Comparison of ENCODE assay signal across 9 mouse cellular contexts in the genomic region with DNA sequence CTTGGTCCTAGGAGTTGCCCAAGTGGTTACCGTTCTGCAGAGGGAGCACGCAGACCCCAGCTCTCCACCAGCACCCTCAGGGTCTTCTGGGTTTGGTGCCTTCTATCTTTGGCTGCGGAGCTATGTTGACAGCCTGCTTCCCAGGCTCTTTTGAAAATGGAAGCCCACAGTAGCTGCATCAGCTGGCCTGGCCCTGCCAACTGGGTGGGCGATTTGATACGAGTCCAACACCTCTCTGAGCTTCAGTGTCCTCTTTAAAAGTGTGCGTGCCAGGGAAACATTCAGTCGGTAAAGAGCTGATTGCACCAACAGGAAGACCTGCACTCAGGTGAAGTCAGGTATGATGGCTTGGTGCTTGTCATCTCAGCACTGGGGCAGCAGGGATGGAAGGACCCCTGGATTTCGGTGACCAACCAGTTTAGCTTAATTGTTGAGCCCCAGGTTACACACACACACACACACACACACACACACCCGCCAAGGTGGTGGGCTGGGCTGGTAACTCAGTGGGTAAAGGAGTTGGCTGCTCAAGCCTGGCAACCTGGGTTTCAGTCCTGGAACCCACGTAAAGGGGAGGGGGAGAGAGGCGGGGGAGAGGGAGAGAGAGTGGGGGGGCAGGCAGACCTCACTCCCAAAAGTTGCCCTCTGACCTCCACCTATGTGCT. TPM values are rescaled to one million over a fixed set of nuclear protein-coding genes. Genes with fewer than 3 reads are reported as not detected.
DNase-seq lines count a peak whose midpoint lies in the region; ATAC-seq and TF ChIP-seq lines count a peak whose summit lies in the region.
"Had no signal": no experiment of that assay in that cellular context is flagged by ENCODE, and none has a peak within 500 bp of the region (broad histone marks: within the 10 kb centered on the region; RNA-seq: fewer than 3 reads in every experiment).

No protein-coding gene starts in this region.

- peak overlapping the region; percentile 62; the same call in 1 of the 2 replicates for H3K27ac ChIP-seq in hindbrain, embryonic 10.5 days
- H3K27ac ChIP-seq in hindbrain, embryonic 11.5 days (ENCODE audit: low read depth, low read length): no peak overlapping the region
- H3K27ac ChIP-seq in cortical plate, adult 2 months (ENCODE audit: insufficient read depth, low read length): peak overlapping the region; percentile 68
- peak overlapping the region; percentile 12 for H3K27ac ChIP-seq in hindbrain, embryonic 12.5 days
- peak overlapping the region; percentile 49 for H3K27ac ChIP-seq in midbrain, embryonic 12.5 days (replicated peaks)
- H3K27ac ChIP-seq in thymus, adult 2 months (ENCODE audit: control insufficient read depth, insufficient read depth, low read length): no peak overlapping the region
- H3K27ac ChIP-seq: neural tube, embryonic 12.5 days had no signal

- TF ChIP-seq CTCF in cortical plate, adult 2 months (IDR thresholded peaks at IDR 0.05; ENCODE audit: extremely low read depth, insufficient read depth, low read length): no peak
- TF ChIP-seq CTCF in thymus, adult 2 months (IDR thresholded peaks at IDR 0.05; ENCODE audit: borderline replicate concordance, control insufficient read depth, extremely low read depth, insufficient read depth, low read length, poor library complexity): no peak

- no peak overlapping the region for H3K4me3 ChIP-seq in hindbrain, embryonic 10.5 days
- H3K4me3 ChIP-seq in hindbrain, embryonic 11.5 days (ENCODE audit: low read depth, low read length): no peak overlapping the region
- H3K4me3 ChIP-seq in cortical plate, adult 2 months (ENCODE audit: insufficient read depth, low read length): no peak overlapping the region
- no peak overlapping the region for H3K4me3 ChIP-seq in hindbrain, embryonic 12.5 days
- H3K4me3 ChIP-seq in midbrain, embryonic 12.5 days: no peak overlapping the region
- no peak overlapping the region for H3K4me3 ChIP-seq in thymus, adult 2 months (ENCODE audit: control insufficient read depth, insufficient read depth, low read length)
- H3K4me3 ChIP-seq: neural tube, embryonic 12.5 days had no signal

- no peak overlapping the region for H3K9ac ChIP-seq in hindbrain, embryonic 11.5 days (ENCODE audit: low read depth, low read length)
- H3K9ac ChIP-seq in hindbrain, embryonic 12.5 days: no peak overlapping the region
- 0 out of 2 replicates have a peak overlapping the region, but pooled peaks have one; percentile 24 for H3K9ac ChIP-seq in midbrain, embryonic 12.5 days (replicated peaks)
- H3K9ac ChIP-seq: neural tube, embryonic 12.5 days had no signal

- H3K27me3 ChIP-seq in hindbrain, embryonic 10.5 days (ENCODE audit: insufficient read depth, poor library complexity, severe bottlenecking): no peaks in the 10 kb centered on the region
- no peaks in the 10 kb centered on the region for H3K27me3 ChIP-seq in hindbrain, embryonic 11.5 days (ENCODE audit: control insufficient read depth, insufficient read depth, low read length)
- no peaks in the 10 kb centered on the region for H3K27me3 ChIP-seq in hindbrain, embryonic 12.5 days
- H3K27me3 ChIP-seq in midbrain, embryonic 12.5 days: no peaks in the 10 kb centered on the region
- no peaks in the 10 kb centered on the region for H3K27me3 ChIP-seq in thymus, adult 2 months (ENCODE audit: control insufficient read depth, insufficient read depth, low read length)
- H3K27me3 ChIP-seq: neural tube, embryonic 12.5 days had no signal

- ATAC-seq in hindbrain, embryonic 11.5 days (ENCODE audit: low FRiP score): no peak
- no peak for ATAC-seq in hindbrain, embryonic 12.5 days (ENCODE audit: low FRiP score)
- ATAC-seq in midbrain, embryonic 12.5 days (ENCODE audit: low FRiP score, low read depth): no peak

- H3K36me3 ChIP-seq in hindbrain, embryonic 10.5 days: peaks cover 24% of the 10 kb centered on the region; the same call in 1 of the 2 replicates
- H3K36me3 ChIP-seq in hindbrain, embryonic 11.5 days (ENCODE audit: control insufficient read depth, insufficient read depth, low read length): no peaks in the 10 kb centered on the region
- no peaks in the 10 kb centered on the region for H3K36me3 ChIP-seq in hindbrain, embryonic 12.5 days
- 0 out of 2 replicates have a peak, but pooled peaks cover 3% of the 10 kb centered on the region for H3K36me3 ChIP-seq in midbrain, embryonic 12.5 days
- no peaks in the 10 kb centered on the region for H3K36me3 ChIP-seq in thymus, adult 2 months (ENCODE audit: control insufficient read depth, insufficient read depth, low read length)
- H3K36me3 ChIP-seq: neural tube, embryonic 12.5 days had no signal

- no peak overlapping the region for H3K4me2 ChIP-seq in hindbrain, embryonic 11.5 days (replicated peaks; ENCODE audit: low read depth, low read length)
- no peak overlapping the region for H3K4me2 ChIP-seq in hindbrain, embryonic 12.5 days (replicated peaks)
- H3K4me2 ChIP-seq in midbrain, embryonic 12.5 days (replicated peaks): no peak overlapping the region
- H3K4me2 ChIP-seq: neural tube, embryonic 12.5 days had no signal

- peaks cover 100% of the 10 kb centered on the region for H3K4me1 ChIP-seq in hindbrain, embryonic 10.5 days (replicated peaks)
- peaks cover 34% of the 10 kb centered on the region for H3K4me1 ChIP-seq in hindbrain, embryonic 11.5 days (replicated peaks; ENCODE audit: control insufficient read depth, insufficient read depth, low read length)
- H3K4me1 ChIP-seq in cortical plate, adult 2 months (ENCODE audit: control insufficient read depth, insufficient read depth, low read length): peaks cover 12% of the 10 kb centered on the region
- H3K4me1 ChIP-seq in hindbrain, embryonic 12.5 days: peaks cover 100% of the 10 kb centered on the region
- H3K4me1 ChIP-seq in midbrain, embryonic 12.5 days: peaks cover 98% of the 10 kb centered on the region
- H3K4me1 ChIP-seq in thymus, adult 2 months (replicated peaks; ENCODE audit: control insufficient read depth, insufficient read depth, low read length): peaks cover 57% of the 10 kb centered on the region

- DNase-seq in hindbrain, embryonic 10.5 days (ENCODE audit: low spot score): no peak
- no peak for DNase-seq in hindbrain, embryonic 11.5 days (ENCODE audit: low spot score)
- no peak for DNase-seq in thymus, adult 2 months
- DNase-seq in frontal cortex, postnatal 25 days (ENCODE audit: low spot score in 2 of 2): no peak
- no peak for DNase-seq in retina, embryonic 14.5 days (ENCODE audit: low spot score)

- no peaks in the 10 kb centered on the region for H3K9me3 ChIP-seq in hindbrain, embryonic 10.5 days
- H3K9me3 ChIP-seq in hindbrain, embryonic 11.5 days (ENCODE audit: control insufficient read depth, low read length): no peaks in the 10 kb centered on the region
- H3K9me3 ChIP-seq in hindbrain, embryonic 12.5 days (replicated peaks): no peaks in the 10 kb centered on the region
- H3K9me3 ChIP-seq in midbrain, embryonic 12.5 days: no peaks in the 10 kb centered on the region
- H3K9me3 ChIP-seq: neural tube, embryonic 12.5 days had no signal

- no peak for TF ChIP-seq POLR2A in cortical plate, adult 2 months (IDR thresholded peaks at IDR 0.05; ENCODE audit: extremely low read depth, insufficient read depth, low read length)
- TF ChIP-seq POLR2A in thymus, adult 2 months (IDR thresholded peaks at IDR 0.05; ENCODE audit: control insufficient read depth, extremely low read depth, insufficient read depth, low read length, poor library complexity): no peak

- 88% methylated on average over 11 of the region's 11 CpGs for WGBS in hindbrain, embryonic 10.5 days
- 91% methylated on average over 11 of the region's 11 CpGs for WGBS in hindbrain, embryonic 11.5 days
- 87% methylated on average over 11 of the region's 11 CpGs for WGBS in hindbrain, embryonic 12.5 days
- WGBS in midbrain, embryonic 12.5 days: 90% methylated on average over 10 of the region's 11 CpGs
- WGBS in thymus, adult 2 months: 84% methylated on average over 11 of the region's 11 CpGs

RNA-seq across cellular contexts. Expression of a gene that starts 22.8 kb away (rescaled TPM):
- polyA plus RNA-seq in hindbrain, embryonic 10.5 days (2016; fragmentation: Nextera tagmentation; extraction: Ambion mirVana): 44.4 and 60.1 TPM in 2 replicates
- polyA plus RNA-seq in hindbrain, embryonic 11.5 days (2014; fragmentation: Nextera tagmentation; extraction: Ambion mirVana): 47.5 and 57.0 TPM in 2 replicates
- polyA plus RNA-seq in cortical plate, adult 2 months (2012; rRNA removed): 33.5 and 36.9 TPM in 2 replicates
- 66.5 and 69.4 TPM in 2 replicates for polyA plus RNA-seq in hindbrain, embryonic 12.5 days (2016; fragmentation: Nextera tagmentation; extraction: Ambion mirVana)
- 79.4 and 82.5 TPM in 2 replicates for polyA plus RNA-seq in midbrain, embryonic 12.5 days (2016; fragmentation: Nextera tagmentation; extraction: Ambion mirVana)
- polyA plus RNA-seq in thymus, adult 2 months (2012; rRNA removed): 58.9 and 93.6 TPM in 2 replicates

Comparison
In these comparisons a context has a peak if more than half of its experiments do, and no peak if none do; other contexts are left out.
1. H3K27ac ChIP-seq: peak in hindbrain, embryonic 10.5 days (single experiment), cortical plate, adult 2 months (single experiment), hindbrain, embryonic 12.5 days (single experiment) and midbrain, embryonic 12.5 days (single experiment); none in hindbrain, embryonic 11.5 days (single experiment) and thymus, adult 2 months (single experiment).